Mouse (Mus musculus) gastrocnemius, postnatal 10 days (tissue): ENCODE data around the gene Ube4b. TPM values are rescaled to one million over a fixed set of nuclear protein-coding genes. Genes with fewer than 3 reads are reported as not detected.

Source experiments
- DNase-seq: peaks from one replicate; pipeline ENCODE4 v3.0.0; 2021; ENCODE audit warnings: mixed read lengths
- total RNA-seq, 2 experiments: library from RNA; stranded (reverse); gene quantifications; 2 replicates each; pipeline ENCODE4 v1.2.3; 2021

The Ube4b gene
- total RNA-seq, 2 experiments from 2014 or later: 45.4 to 49.7 TPM

- DNase-seq: no peak
Measured at GRCm38 (mm10) chr4:149337353-149337752, 89.2 kb downstream of the Ube4b start.

DNA sequence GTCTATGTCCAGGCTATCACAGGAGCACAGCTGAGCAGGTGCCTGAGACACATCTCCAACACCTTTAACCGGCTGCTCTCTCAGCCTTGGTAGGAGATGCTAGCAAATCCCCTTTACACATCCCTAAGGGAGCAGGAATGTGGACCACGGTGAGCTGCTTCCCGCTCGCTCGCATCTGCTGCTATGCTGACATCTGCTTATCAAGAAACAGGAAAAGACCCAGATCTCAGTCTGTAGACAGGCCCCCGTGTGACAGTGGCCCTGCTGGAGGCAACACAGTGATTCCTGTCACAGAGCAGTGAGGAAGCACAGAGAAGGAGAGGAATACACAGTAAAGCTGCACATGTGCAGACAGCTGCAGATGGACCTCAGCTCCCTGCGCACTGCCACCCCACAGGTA, 90.2 kb downstream of the Ube4b start:
- DNase-seq: no peak

DNA sequence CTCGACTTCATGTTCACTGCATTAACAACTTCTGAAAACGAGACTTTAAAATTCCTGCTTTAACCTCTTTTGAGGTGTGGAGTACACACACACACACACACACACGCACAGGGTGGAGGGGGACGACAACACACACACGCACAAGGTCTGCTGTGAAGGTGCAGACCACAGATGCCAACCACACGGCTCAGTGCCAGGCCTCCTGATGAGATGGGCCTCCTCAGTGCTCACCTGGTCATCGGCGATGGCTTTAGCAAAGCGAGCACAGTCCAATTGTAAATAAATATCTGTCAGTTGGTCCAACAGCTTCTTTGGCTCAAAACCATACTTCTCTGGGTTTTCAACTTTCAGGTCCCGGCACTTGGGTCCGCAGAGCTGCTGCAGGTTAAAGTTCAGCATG, 91.7 kb downstream of the Ube4b start:
- no peak for DNase-seq

DNA sequence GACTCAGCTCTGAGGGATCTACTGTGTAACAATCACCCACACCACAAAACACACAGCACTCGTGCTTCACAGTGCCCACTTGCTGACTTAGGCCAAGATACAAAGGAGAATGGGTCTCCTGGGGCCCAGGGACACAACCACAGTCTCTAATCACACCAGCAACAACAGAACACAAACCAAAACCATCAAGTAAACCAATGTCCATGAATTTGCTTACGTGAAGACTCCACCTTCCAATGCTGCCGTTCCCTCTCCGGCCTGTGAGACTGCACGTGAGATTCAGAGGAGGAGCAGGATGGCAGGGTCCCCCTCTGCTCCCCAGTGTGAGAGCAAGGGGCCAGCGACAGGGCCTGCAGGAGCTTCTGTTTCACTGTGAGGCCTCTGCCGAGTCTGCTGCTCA, 93.8 kb downstream of the Ube4b start:
- no peak for DNase-seq

- no peak for DNase-seq
Measured at GRCm38 (mm10) chr4:149330495-149330894, 96.1 kb downstream of the Ube4b start.

- no peak for DNase-seq
Measured at GRCm38 (mm10) chr4:149328735-149329134, 97.8 kb downstream of the Ube4b start.

GRCm38 (mm10) chr4:149327281-149327680, 99.3 kb downstream of the Ube4b start:
- DNase-seq: no peak

- DNase-seq: no peak
Measured at GRCm38 (mm10) chr4:149325411-149326162, 101.0 kb downstream of the Ube4b start.

DNA sequence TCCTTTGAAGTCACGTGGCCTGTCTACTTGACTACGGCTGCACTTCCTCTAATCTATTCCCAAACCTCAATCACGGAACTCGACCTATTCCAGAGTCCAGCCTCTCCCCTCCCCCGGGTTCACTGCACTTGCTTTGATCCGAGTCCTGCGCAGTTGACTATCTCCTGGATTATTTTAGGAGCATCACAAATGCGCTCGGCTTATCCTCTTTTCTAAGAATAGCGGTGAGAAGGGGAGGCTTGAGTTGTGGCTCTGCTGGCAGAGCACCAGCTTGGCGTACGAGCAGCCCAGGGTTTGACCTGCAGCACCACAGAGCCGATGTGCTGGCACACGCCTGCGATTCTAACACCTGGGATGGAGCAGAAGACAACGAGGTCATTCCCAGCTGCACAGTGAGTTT, 102.8 kb downstream of the Ube4b start:
- no peak for DNase-seq

DNA sequence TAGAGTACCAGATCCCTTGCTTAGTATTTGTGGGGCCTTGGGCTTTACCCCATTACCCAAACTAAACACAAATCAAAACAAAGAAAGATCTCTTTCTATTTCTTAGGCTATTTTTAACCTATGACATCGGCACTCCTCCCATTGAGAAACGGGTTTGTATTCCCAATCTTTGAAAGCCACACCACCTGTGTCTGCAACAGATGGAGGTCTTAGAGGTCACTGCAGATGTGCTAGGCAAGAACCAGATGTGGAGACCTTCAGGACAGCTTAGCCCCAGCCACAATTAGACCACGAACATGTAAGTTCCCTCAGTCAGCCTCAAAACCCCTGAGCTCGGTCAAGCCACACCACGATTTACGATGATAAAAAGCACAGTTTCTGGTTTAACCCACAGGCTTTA, 103.8 kb downstream of the Ube4b start:
- DNase-seq: no peak

- DNase-seq: no peak
Measured at GRCm38 (mm10) chr4:149322286-149322685, 104.3 kb downstream of the Ube4b start.

- no peak for DNase-seq
Measured at GRCm38 (mm10) chr4:149319088-149319487, 107.5 kb downstream of the Ube4b start.

DNA sequence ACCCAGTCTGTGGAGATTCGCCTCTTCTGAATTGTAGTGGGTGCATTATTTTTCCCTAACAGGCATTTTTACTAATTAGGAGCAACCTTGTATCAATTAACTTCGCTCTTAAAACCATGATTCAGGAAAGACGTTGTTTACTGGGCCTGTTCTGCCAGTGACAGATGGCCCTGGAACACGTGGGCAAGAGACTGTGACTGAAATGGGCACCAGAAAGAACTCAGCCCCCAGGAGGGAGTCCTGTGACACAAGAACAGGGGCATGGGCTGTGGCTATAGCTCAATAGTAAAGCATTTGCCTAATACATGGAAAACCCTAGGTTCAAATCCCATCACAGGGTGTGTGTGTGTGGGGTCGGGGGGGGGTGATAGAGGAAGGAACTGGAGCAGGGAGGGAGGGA, 109.2 kb downstream of the Ube4b start:
- DNase-seq: no peak

DNA sequence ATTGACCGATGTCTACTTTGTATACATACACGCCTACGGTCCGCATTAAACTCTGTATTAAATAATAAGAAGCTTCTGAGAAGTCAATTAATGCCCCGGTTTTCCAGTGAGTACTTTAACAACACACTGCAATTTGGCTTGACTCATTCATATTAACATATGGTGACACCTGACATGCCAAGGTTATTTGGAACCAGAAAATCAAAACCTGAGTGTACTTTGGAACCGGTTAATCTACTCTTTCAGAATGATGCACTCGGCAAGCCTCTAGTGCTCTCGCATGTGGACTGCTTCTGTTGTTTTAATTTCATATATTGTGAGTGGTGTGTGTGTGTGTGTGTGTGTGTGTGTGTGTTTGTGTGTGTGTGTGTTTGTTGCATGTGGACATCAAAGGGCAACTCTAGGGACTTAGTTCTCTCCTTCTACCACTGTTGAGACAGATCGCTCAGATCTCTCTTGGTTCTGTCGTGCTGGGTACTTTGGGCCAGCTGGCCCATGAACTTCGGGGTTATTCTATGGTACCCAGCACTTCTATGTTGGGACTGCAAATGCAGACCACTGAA, 112.2 kb downstream of the Ube4b start:
- no peak for DNase-seq

DNA sequence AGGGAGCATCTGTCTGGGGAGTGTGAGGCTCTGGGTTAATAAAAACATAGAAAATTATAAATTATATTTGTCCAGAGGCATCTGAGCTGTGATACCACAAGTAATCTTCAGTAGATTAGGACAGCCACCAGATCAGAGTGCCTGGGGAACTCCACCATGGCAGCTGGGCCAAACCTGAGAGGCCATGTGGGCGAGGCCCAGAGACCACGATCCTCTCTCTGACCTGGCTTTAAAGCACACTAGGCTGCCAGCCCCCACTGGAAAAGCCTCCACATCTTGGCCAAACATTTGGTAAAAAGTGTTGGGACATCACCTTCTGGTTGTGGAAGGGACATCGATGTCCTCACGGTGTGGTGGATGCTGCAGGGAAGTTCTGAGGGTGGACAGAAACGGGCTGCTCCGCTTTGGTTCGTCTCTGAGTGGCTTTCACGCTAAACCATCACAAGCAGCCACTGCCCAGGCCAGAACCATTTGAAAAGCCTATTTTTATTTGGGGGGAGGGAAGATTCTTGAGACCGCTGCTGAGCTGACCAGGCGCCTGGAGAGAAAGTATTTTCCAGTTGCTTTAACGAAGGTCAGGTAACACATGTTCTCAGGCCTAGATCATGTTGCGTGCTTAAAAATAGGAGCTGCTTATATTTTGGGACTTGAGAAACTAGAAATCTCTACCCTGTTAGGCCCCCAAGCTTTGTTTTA, 112.8 kb downstream of the Ube4b start:
- DNase-seq: peak; percentile 26

- no peak for DNase-seq
Measured at GRCm38 (mm10) chr4:149311996-149312395, 114.6 kb downstream of the Ube4b start.

DNA sequence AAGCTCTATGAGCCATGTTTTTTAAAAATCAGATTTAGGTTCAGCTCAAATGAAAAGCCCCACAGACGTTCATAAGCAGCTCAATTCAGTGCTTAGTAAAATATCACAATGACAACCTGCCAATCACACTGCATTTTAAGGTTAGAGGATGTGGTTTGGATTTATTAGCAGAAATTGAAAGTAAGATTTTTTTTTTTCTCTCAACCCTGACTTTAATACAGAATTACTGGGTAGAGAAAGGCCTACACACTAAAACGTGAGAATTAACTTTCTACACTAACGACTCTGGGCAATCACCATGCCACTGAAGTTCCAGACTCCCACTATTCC, 118.1 kb downstream of the Ube4b start:
- DNase-seq: no peak

- peak; percentile 100 for DNase-seq
Measured at GRCm38 (mm10) chr4:149307596-149308490, 118.7 kb downstream of the Ube4b start, which contains the start of gene Kif1b. Gene Kif1b (minus strand): TSS chr4:149307693.

GRCm38 (mm10) chr4:149306712-149307595, 119.6 kb downstream of the Ube4b start:
- DNase-seq: peak; percentile 81

- no peak for DNase-seq
Measured at GRCm38 (mm10) chr4:149305761-149306711, 120.5 kb downstream of the Ube4b start.
